Mouse (Mus musculus): ENCODE data around the gene Sptbn1.

The Sptbn1 gene

DNA sequence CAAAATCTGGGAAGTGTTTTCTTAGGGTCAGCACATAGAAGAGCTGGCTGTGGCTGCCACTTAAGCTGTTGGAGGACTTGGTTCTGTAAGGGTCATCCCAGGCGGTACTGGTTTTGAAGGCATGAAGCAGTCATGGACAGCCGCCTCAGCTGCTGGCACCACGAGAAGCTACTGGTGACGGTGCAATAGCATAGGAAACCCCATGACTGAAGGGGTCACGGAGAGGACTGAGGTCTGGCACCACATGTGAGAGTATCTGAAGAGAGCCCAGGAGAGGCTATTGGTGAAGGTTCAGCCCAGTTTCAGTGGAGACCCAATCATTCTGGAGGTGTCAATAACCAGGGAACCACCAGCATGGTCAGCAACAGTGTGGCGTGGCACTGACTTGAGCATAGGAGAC lies 135.4 kb downstream of the Sptbn1 start:
- DNase-seq (ENCODE audit: low read depth, low spot score) = no peak

DNA sequence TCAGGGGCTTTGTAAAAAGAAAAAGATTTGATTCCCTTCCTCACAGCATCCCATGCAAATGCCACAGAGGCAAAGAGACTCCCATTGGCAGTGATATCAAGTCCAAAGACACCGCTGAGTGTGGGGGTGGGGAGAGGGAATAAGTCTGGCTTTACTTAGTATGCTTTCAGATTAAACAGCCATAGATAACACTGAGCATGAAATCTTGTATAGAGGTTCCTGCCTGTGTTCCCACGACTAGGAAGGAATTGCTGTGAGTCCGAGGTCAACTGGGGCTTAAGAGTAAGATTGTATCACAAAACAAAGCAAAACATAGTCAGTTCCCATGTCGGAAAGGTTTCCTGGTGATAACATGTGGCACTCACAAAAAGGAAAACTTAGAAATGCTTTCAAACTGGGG lies 136.3 kb downstream of the Sptbn1 start:
- no peak for DNase-seq (ENCODE audit: low read depth, low spot score)

DNA sequence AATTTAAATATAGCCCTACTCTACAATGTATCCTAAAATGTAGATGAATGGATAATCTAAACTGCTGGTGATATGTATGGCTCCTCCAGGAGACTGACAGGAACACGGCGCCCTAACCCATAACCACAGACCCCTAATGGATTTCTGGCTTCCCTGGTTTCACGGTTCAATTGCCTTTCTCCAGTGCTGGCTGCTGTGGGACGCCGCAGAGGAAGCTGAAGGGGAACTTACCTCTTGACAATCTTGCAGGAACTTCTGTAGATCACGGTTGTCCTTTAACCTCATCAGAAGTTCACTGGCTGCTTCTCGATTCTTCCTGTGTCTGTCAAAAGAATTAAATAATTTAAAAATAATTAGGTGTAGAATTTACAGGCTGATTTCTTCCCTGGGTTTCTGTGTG lies 138.6 kb downstream of the Sptbn1 start:
- DNase-seq (ENCODE audit: low read depth, low spot score) = no peak

DNA sequence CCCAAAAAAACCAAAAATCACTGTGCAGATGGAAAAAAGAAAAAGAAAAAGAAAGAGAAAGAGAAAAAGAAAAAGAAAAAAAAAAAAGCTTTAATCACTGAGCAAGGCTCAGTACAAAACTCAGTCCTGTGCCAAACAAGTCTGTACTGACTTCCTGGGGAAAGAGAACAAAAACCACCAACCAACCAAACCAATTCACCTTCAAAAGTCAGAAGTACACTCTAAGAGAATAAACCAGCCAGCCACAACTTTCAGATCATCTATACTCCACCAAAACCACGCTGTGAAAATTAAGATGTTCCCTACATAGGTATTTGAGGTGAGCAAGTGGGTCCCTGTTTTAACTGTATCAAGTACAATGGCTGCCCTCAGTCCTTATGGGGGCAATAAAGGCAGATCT lies 141.1 kb downstream of the Sptbn1 start:
- no peak for DNase-seq (ENCODE audit: low read depth, low spot score)

DNA sequence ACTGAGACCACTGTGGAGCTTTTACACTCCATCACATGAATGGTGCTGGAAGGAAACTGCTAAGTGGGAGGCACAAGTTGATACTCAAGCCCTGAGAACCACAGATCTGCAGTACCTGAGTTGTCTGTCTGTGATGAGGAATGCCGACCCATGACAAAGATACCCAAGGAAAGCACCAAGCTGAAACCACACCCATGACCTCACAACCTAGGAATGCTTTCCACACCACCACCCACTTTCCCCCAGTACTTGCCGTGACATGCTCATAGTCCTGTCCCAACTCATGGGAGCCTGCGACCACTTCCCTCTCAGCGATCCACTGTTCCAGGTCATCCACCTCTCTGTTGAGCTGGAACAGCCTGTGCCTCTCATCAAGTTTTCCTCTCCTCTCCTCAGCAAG lies 149.9 kb downstream of the Sptbn1 start:
- DNase-seq (ENCODE audit: low read depth, low spot score) = no peak

DNA sequence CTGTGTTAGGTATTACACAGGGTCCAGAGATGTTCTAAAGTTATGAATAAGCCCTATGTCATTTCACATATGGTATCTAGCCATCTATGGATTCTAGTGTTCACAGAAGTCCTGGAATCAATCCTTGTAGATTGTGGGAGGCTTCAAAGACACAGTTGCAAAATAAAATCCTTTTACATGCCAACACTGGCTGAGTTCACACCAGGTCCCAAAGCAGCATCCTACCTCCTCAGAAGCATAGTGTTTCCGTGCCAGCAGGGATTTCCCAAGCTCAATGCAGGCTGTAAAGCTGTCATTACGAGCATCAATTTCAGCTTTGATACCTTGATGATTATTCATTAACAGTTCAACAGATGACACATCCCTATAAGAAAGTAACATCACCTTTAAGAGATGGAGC lies 154.3 kb downstream of the Sptbn1 start:
- no peak for DNase-seq (ENCODE audit: low read depth, low spot score)

DNA sequence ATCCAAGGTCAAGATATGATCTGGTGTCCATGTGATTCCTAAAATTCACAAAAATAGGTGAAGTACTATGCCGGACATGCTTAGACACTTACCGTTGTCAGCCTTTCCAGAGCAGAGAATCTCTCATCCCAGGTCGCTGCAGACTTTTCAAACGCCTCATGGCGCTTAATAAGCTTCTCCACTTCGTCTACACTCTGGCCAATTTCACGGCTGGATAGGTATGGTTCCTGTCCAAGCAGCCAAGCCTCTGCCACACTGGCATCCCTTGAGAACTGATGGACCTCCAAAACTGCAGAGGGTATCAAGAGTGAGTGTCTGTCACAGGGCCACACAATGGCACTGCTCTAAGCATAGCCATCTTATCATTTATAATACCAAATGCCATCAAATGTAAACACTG lies 157.3 kb downstream of the Sptbn1 start:
- no peak for DNase-seq (ENCODE audit: low read depth, low spot score)

DNA sequence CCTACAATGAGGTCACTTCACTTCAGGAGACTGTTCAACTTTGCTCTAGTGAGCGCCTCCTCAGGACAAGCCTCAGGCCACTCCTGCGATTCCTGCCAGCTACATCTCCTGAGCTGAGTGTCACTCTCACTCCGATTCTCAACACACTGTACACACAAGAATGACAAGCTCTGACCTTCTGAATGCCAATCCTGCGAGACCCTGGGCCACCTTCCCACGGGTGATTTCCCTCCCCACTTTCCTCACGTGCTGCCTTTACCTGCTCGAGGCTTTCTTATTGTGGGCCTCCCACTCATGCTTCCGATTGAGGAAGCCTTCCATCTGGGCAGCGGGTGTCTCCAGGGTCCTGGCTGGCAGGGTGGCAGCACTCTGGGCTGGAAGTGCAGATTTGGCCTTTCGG lies 163.8 kb downstream of the Sptbn1 start:
- DNase-seq (ENCODE audit: low read depth, low spot score) = no peak

DNA sequence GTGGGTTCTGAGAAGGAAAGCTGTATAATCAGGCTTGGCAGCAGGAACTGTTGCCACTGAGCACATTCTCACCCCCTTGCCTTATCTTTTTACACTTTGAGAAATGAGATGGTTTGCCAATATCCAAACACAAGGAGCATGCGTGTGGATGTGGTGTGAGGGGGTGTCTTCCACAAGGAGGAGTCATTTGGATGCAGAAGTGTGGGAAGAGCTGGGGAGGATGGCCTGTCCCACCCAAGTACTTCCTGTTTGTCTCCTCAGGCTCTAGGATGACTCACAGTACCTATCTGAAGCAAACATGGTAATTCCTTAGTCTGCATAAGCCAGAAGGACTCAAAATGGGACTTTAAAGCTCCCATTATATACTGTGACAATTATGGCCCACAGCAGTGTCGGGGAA lies 165.4 kb downstream of the Sptbn1 start:
- no peak for DNase-seq (ENCODE audit: low read depth, low spot score)

DNA sequence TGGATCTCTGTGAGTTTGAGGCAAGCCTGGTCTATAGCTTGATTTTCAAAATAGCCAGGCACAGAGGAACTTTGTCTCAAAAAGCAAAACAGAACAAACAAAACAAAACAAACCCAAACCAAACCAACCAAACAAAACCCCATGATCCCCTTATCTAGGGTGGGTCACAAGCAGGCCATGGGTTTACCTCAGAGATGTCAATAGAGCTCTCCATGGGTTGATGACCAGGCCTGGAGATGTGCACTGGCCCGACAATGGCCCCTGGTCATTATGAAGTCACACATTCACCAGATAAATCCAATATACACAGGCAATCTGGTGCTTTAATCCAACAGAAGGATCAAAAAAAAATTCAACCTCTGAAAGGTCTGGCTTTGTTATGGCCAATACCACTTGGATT lies 166.2 kb downstream of the Sptbn1 start:
- DNase-seq (ENCODE audit: low read depth, low spot score) = no peak

DNA sequence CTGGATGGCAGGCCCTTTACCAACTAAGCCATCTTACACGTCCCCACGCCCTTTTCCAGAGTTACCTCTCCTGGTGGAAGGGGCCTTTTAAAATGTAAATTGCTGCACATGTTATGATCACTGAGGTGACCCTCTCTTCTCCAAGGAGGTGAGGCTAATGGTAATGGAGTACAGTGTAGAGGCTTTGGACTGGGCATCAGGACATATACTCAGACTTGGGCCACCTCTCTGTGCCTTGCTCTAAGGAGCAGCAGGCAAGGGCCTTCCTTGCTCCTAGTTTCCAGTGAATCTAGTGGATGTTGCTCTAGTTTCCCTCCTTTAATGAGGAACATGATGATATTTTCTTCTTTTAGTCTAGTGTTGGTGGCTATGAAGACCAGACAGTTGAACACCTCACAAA lies 166.8 kb downstream of the Sptbn1 start:
- no peak for DNase-seq (ENCODE audit: low read depth, low spot score)

DNA sequence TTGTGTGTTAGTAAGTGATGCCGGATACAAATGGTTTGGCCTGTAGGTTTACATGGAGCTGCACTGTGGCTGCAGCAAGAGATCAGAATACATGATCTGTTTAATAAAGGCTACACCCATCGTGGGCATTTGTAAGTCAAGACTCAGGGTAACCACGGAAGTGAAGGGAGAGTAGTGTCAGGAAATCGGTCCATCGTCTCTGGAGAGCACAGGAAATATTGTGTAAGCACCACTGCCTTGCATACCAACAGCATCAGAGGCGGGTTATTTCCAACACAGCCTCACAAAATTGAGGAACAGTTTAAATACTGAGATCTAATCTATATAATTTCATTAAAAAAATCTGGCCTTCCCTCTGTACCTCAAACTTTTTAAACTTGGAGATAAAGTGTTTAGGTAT lies 168.1 kb downstream of the Sptbn1 start:
- no peak for DNase-seq (ENCODE audit: low read depth, low spot score)

DNA sequence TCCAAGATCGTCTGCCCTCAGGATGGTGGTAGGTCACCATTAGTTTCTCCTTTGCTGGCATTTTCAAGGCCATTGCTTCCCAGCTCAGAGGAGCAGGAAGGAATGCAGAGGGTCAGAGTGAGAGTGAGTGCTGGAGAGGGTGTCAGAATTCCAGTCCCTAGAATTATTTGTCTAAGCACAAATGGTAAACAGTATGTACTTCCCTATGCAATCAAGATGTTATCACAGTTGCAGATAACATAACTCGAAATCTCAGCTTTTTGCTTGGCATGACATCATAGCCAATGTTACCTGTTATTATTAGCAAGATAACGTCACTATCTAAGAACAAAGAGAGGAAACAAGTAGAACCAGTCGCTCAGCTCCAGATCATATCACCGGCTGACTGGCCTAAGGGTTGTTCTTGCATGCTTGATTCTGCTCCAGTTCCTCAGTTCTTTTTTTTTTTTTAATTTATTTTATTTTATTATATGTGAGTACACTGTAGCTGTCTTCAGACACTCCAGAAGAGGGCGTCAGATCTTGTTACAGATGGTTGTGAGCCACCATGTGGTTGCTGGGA lies 172.7 kb downstream of the Sptbn1 start:
- no peak for DNase-seq (ENCODE audit: low read depth, low spot score)

DNA sequence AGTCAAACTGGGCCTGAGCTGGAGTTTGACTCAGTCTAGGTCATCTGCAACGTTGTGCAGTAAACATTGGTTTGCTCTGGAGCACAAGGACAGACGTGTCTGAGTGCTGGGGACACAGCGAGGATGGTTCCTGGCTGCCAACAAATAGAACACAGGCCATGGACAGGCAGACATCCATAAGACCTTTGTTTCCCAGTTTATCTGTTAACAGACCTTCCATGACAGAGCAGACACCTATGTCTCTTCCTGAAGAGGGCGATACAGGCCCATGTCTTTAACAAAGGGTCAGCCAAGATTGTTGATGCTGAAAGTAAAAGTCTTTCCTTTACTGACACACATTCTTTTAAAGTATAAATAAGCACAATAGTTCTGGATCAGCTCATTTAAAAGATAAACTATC lies 176.1 kb downstream of the Sptbn1 start:
- peak; percentile 46 for DNase-seq (ENCODE audit: low read depth, low spot score)

DNA sequence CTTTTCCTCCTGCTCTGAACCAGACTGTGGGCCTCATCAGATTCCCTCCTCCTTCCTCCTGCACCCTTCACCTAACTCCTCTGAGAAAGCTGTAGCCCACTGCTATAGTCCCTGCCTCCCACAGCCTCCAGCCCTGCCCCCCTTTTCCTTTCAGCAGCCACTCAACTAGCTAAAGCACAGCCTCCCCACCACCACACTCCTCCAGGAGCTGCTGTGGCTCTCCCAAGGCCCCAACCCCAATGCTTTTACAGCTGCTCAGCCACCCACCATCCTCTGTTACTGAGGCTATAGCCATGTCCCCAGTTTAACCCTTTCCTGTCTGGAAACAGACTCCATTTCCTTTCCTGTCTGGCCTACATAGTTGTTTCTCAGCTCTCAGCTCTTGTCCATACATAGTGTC lies 182.9 kb downstream of the Sptbn1 start:
- no peak for DNase-seq (ENCODE audit: low read depth, low spot score)

DNA sequence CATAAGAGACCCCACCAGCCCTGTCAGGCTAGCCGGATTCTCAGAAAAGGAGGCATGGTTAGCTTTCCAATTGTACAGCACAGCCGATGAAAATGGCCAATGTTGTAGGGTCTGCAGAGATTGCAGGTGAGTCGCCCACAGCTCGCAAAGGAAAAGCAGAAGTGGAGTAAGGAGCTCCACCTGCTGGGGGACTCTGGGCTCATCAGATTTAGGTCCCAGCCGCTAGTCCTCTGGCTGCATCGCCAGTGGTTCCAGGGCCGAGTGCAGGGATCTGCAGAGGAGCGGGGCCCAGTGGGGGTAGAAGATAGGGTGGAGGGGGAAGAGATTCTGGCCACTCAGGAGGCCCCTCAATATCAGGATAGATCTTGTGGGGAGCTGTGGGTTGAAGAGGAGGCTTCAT lies 210.7 kb downstream of the Sptbn1 start:
- DNase-seq (ENCODE audit: low read depth, low spot score) = peak; percentile 78

Measured in A20 (cell line).